Mouse (Mus musculus): ENCODE measurements at regions not wholly inside any gene's neighbourhood (a gene's known extent, or its start where the extent isn't known, plus 50 kb on each side); places are given as distances from the start of the nearest gene placed in this dataset.

DNA sequence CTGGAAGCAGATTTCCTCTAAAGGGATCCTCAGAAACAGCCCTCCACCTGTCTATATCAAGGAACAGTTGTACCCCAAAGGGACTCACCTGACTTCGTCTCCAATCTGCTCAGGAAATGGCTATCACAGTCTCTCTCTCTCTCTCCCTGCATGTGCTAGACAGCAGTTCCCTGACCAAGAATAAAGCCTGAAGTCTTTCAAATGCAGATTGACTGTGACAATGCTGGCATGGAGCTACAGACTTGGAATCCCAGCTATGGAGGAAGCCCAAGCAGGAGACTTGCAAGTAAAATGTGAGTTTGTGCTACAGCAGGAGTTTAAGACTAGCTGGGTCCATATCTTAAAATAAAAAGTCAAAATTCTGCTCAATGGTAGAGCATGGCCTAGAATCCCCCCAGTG is 56.5 kb upstream of the Myl10 start:
- TF ChIP-seq POLR2AphosphoS2 (IDR thresholded peaks at IDR 0.05; ENCODE audit: insufficient read length, low read depth) (no peak), POLR2A (IDR thresholded peaks at IDR 0.05; ENCODE audit: insufficient read length, low read depth) (no peak), E2F4 (IDR thresholded peaks at IDR 0.05; ENCODE audit: insufficient read depth) (no peak), REST (IDR thresholded peaks at IDR 0.05; ENCODE audit: insufficient read depth, insufficient read length) (no peak), CEBPB (IDR thresholded peaks at IDR 0.05; ENCODE audit: insufficient read depth, poor library complexity, severe bottlenecking) (no peak), USF1 (IDR thresholded peaks at IDR 0.05; ENCODE audit: low read depth) (no peak), MYOG (IDR thresholded peaks at IDR 0.05; ENCODE audit: control insufficient read depth in 1 of 3, insufficient read depth in 1 of 3, insufficient read length in 2 of 3, low read depth in 2 of 3) (no peak), TCF3 (IDR thresholded peaks at IDR 0.05; ENCODE audit: insufficient read length, low read depth) (no peak), MAX (IDR thresholded peaks at IDR 0.05; ENCODE audit: low read depth) (no peak), TCF12 (IDR thresholded peaks at IDR 0.05; ENCODE audit: insufficient read depth, poor library complexity, severe bottlenecking) (no peak), SRF (IDR thresholded peaks at IDR 0.05; ENCODE audit: control insufficient read depth, insufficient read length, low read depth) (no peak)

All from myocyte (in vitro differentiated cells).